Mouse (Mus musculus): ENCODE data around the gene Gm3854. TPM values are rescaled to one million over a fixed set of nuclear protein-coding genes. Genes with fewer than 3 reads are reported as not detected.
"Not testable (repeated sequence)": the region's sequence is repeated elsewhere in the genome, so short reads cannot be mapped to it uniquely, and the experiment has no call there.

Gene Gm3854
- total RNA-seq (2015; ENCODE audit: low replicate concordance) (not detected in 2 replicates), total RNA-seq (2017; ENCODE audit: low replicate concordance) (not detected in 2 replicates)

- ATAC-seq (replicated peaks; ENCODE audit: low FRiP score, poor library complexity, severe bottlenecking), result 0 out of 2 replicates have a peak, but pooled peaks have one; percentile 25
These were observed at the start of gene Gm3854 for GRCm38 (mm10) chr7:6343501-6344071. Gm3854 (plus strand) TSS chr7:6343759.

DNA sequence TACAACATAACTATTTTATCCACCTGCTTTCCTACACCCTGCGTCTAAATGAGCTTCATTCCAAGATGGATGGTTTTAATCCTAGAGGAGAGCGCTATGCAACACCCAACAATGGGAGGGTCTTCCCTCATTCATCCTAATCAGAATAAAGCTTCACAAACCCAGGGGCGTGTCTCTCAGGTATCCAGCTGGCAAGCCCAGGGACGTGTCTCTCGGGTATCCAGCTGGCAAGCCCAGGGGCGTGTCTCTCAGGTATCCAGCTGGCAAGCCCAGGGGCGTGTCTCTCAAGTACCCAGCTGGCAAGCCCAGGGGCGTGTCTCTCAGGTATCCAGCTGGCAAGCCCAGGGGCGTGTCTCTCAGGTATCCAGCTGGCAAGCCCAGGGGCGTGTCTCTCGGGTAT is 42.8 kb upstream of the Gm3854 start:
- not testable (repeated sequence) for ATAC-seq (replicated peaks; ENCODE audit: low FRiP score, poor library complexity, severe bottlenecking)

GRCm38 (mm10) chr7:6330458-6331232 is 12.9 kb upstream of the Gm3854 start:
- ATAC-seq (replicated peaks; ENCODE audit: low FRiP score, poor library complexity, severe bottlenecking), result no peak

- ATAC-seq (replicated peaks; ENCODE audit: low FRiP score, poor library complexity, severe bottlenecking), result peak; percentile 83
These were observed 12.2 kb upstream of the Gm3854 start, which contains the start of gene Zfp583 for GRCm38 (mm10) chr7:6331233-6331956. Zfp583 (minus strand) TSS chr7:6331285.

DNA sequence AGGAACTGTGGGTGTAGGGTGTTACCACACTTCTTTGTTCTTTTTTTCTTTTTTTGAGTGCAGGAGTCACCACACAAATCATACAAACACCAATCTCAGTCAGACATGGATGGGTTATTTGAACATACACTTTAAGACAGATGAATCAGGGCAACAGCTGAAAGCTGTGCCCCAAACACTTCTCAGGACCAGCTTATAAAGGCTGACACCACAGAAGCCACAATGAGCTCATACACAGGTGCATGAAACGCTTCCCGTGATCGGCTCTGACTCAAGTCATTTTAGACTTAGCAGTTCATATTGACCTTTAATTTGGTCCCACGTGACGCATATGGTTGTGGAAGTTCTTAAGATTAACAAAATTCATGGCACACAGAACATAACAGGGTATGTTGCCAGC is 3.7 kb upstream of the Gm3854 start:
- no peak for ATAC-seq (replicated peaks; ENCODE audit: low FRiP score, poor library complexity, severe bottlenecking)

DNA sequence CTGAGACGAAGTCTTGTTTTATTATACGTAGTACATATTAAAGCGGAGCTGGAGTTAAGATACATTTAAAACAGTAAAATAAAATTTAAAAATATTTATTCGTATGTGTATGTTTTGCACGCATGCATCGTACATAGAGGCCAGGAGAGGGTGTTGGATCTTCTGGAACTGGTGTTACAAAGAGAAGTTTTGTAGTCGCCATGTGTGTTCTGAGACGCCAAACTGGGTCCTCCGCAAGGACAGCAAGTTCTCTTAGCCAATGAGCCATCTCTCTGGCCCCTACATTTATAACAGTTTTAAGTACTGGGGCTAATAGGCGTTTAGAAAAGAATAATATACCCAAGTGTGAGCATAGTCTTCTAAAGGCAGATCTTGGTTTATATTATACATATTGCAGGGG is 565 bp downstream of the Gm3854 start:
- no peak for ATAC-seq (replicated peaks; ENCODE audit: low FRiP score, poor library complexity, severe bottlenecking)

DNA sequence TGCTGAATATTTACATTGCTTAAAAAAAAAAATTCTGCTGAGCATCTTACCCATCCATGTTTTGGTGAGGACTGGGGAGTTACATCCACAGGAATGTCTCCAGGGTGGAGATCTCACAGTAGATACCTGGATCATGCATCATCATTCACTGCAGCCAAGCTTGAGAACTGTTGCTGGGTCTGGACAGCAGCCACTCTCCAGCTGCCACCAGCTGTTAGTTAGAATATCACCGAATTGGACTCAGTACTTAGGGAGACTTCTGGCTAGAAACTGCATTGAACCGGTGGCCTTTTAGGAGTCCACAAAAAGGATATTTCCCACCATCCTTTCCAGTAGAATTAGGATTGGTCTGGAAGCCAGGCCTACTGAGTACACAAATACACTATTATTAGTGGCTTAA is 14.6 kb downstream of the Gm3854 start:
- ATAC-seq (replicated peaks; ENCODE audit: low FRiP score, poor library complexity, severe bottlenecking), result no peak

- no peak for ATAC-seq (replicated peaks; ENCODE audit: low FRiP score, poor library complexity, severe bottlenecking)
These were observed 15.5 kb downstream of the Gm3854 start for GRCm38 (mm10) chr7:6358937-6359590.

GRCm38 (mm10) chr7:6360477-6361060 is 17.0 kb downstream of the Gm3854 start:
- ATAC-seq (replicated peaks; ENCODE audit: low FRiP score, poor library complexity, severe bottlenecking), result no peak

- no peak for ATAC-seq (replicated peaks; ENCODE audit: low FRiP score, poor library complexity, severe bottlenecking)
These were observed 18.2 kb downstream of the Gm3854 start for GRCm38 (mm10) chr7:6361756-6362155.

DNA sequence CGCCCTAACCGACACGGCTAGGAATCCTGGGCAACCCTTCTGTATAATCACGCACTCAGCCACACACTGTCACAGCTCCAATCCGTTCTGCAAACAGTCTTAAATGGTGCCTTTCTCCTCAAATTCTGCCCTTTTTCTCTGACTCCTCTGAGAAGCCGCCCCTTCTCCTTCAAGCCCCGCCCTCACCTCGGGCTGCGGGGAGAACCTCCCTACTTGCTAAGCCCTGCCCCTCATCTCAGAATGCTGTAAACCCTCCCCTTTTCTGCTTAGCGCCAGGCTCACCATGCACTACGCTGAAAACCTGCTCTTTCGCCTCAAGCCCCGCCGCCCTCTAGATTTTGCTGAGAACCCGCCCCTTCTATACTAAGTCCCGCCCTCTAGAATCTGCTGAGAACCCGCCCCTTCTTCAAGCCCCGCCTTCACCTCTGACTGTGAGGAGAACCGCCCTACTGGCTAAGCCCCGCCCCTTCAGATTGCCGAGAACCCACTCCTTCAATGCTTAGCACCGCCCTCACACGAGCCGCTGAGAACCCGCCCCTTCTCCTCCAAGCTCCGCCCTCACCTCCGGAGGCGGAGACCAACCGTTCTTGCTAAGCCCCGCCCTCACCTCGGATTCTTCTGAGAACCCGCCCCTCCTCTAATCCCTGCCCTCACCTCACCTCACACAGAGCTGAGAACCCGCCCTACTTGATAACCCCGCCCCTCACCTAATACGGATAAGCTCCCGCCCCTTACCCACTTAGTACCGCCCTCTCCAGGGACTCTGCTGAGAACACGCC is 18.9 kb downstream of the Gm3854 start:
- ATAC-seq (replicated peaks; ENCODE audit: low FRiP score, poor library complexity, severe bottlenecking), result peak; percentile 71

DNA sequence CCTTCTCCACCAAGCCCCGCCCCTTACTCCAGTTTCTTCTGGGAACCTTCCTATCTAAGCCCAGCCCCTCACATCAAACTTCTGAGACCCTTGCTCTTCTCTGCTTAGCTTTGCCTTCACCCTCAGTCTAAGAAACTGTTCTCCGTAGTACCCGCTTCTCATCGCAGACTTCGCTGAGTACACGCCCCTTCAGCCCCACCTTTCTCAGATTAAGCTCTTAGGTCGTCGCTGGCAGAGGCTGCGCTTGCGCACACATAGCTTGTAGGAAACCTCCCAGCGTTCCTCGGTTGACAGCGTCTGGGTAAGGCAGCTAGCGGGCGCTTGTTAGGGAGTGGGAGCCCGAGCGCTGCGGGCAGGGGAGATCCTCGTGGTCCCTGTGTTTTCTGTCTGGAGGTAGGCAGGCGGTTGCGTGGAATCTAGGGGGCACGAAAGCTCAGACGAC is 19.5 kb downstream of the Gm3854 start, which contains the start of gene Zfp78:
TSS of gene Zfp78 (plus strand) at position 234 of the 442 bp plus-strand sequence.
- ATAC-seq (replicated peaks; ENCODE audit: low FRiP score, poor library complexity, severe bottlenecking), result peak; percentile 83

DNA sequence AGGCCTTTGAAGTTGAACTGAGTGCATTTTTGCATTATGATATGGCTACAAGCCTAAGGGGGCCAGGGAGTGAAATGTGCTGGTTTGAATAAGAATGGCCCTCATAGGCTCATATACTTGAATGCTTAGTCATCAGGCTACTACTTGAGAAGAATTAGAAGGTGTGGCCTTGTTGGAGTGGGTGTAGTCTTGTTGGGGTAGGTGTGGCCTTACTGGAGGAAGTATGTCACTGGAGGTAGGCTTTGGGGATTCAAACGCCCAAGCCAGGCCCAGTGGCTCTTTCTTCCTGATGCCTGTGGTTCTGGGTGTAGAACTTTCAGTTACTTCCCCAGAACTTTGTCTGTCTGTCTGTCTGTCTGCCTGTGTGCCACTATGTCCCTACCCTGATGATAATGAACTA is 21.2 kb downstream of the Gm3854 start:
- ATAC-seq (replicated peaks; ENCODE audit: low FRiP score, poor library complexity, severe bottlenecking), result no peak

GRCm38 (mm10) chr7:6367185-6367584 is 23.6 kb downstream of the Gm3854 start:
- no peak for ATAC-seq (replicated peaks; ENCODE audit: low FRiP score, poor library complexity, severe bottlenecking)

DNA sequence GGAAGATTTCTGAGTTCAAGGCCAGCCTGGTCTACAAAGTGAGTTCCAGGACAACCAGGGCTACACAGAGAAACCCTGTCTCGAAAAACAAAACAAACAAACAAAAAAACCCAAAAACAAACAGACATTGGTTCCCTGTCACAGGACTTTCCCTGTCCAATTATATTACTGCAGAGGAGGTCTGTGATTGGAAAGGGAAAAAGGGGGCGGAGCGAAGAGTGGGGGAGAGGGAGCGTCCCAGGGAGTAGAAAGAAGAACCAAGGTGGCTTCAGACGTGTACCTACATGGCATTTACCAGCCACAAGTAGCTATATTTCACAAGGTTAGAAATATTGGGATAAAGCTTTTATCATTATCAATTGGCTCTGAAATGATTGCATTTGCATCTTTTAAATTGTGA is 24.6 kb downstream of the Gm3854 start:
- not testable (repeated sequence) for ATAC-seq (replicated peaks; ENCODE audit: low FRiP score, poor library complexity, severe bottlenecking)

DNA sequence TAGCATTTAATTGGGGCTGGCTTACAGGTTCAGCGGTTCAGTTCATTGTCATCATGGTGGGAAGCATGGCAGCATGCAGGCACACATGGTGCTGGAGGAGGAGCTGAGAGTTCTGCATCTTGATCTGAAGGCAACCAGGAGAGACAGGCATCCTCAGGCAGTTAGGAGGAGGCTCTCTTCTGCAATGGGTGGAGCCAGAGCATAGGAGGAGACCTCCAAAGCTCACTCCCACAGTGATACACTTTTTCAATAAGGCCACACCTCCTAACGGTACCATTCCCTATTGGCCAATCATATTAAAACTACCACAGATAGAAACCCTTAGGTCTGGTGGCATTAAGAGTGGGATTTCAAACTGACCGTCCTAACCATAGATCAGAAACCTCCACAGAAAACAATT is 25.9 kb downstream of the Gm3854 start:
- ATAC-seq (replicated peaks; ENCODE audit: low FRiP score, poor library complexity, severe bottlenecking), result no peak

DNA sequence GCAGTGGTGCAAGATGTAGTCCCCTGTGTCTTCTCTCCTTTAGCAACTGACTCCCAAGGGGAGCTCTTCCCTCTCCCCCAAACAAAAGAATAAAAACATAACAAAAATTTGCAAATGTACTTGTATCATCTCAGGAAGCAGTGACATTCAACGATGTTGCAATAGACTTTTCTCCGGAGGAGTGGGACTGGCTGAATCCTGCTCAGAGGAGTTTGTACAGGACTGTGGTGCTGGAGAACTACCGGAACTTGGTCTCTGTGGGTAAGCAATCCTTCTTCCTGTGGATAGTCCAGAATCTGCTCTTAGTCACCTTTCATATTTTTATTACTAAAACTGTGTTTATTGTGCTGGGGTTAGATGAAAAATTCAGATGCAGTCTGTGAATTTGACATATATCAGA is 29.4 kb downstream of the Gm3854 start:
- ATAC-seq (replicated peaks; ENCODE audit: low FRiP score, poor library complexity, severe bottlenecking), result no peak

- no peak for ATAC-seq (replicated peaks; ENCODE audit: low FRiP score, poor library complexity, severe bottlenecking)
These were observed 34.9 kb downstream of the Gm3854 start for GRCm38 (mm10) chr7:6378441-6378840.

DNA sequence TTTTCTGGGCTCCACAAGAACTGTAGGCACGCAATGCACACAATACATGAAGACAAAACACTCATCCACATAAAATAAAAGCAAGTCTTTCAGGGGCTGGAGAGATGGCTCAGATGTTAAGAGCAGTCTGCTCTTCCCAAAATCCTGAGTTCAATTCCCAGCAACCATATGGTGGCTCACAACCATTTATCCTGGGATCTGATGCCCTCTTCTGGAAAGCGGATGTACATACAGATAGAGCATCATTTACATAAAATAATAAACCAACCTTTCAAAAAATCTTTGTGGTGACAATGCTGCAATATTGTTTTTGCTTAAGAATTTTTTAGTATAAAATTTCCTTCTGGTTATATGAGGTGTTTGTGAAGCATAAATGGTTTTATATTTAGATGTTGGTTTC is 37.9 kb downstream of the Gm3854 start:
- no peak for ATAC-seq (replicated peaks; ENCODE audit: low FRiP score, poor library complexity, severe bottlenecking)
